Mouse (Mus musculus): ENCODE data around the gene Rhbdl3. TPM values are rescaled to one million over a fixed set of nuclear protein-coding genes. Genes with fewer than 3 reads are reported as not detected.

Gene Rhbdl3
- total and polyA plus RNA-seq, 3 experiments = 0.02 to 0.44 TPM; not detected in 1

DNA sequence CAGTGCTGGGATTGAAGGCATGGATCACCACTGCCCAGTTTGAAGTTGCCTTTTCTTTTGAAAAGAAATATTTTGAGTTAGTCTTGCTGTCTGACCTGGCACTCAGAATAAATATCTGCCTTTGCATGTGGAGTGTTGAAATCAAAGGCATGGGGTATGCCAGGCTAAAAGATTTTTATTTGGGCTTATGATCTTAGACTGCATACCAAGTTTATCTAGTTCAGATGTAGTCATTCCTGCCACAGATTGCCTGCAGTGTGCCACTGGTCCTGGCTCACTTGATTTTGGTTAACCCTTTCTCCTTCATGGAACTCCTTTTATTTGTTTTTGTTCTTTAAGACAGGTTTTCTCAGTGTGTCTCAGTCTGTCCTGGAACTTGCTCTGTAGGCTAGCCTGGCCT lies 83.7 kb downstream of the Rhbdl3 start:
- TF ChIP-seq GATA1 (IDR thresholded peaks at IDR 0.05; ENCODE audit: borderline replicate concordance, low read length) (no peak), POLR2AphosphoS5 (IDR thresholded peaks at IDR 0.05; ENCODE audit: insufficient replicate concordance, low read depth, low read length) (no peak), CTCF (IDR thresholded peaks at IDR 0.05; ENCODE audit: low read depth, low read length) (no peak), TAL1 (conservative IDR thresholded peaks at IDR 0.05; ENCODE audit: low read depth, low read length) (no peak), GATA2 (IDR thresholded peaks at IDR 0.05; ENCODE audit: borderline replicate concordance, low read depth, low read length) (no peak)
- ATAC-seq (ENCODE audit: extremely low read depth, insufficient number of reproducible peaks, low FRiP score, poor library complexity, severe bottlenecking) (no peak), DNase-seq (ENCODE audit: low spot score) (no peak)
- peak overlapping the region; percentile 78 for H3K4me3 ChIP-seq (ENCODE audit: low read depth, low read length)
- H3K36me3 ChIP-seq (replicated peaks) = peaks cover 49% of the 10 kb centered on the region
- no peaks in the 10 kb centered on the region for H3K27me3 ChIP-seq (ENCODE audit: insufficient read depth, low read length)
- no peaks in the 10 kb centered on the region for H3K9me3 ChIP-seq (replicated peaks)
- peaks cover 24% of the 10 kb centered on the region for H3K4me1 ChIP-seq (ENCODE audit: insufficient read depth, low read depth, low read length)

DNA sequence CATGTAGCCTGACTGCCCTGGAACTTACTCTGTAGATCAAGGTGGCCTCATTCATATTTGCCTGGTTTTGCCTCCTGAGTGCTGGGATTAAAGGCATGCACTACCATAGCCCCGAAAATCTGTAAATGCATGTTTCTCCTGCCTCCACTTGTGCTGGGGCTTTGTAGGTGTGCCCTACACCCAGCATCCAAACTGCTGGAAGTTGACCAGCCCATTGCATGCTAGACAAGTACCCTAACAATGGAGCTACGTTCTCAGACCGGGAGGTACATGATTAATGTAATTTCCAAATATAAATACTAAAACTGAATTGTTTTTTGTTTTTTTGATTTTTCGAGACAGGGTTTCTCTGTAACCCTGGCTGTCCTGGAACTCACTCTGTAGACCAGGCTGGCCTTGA lies 84.3 kb downstream of the Rhbdl3 start:
- TF ChIP-seq GATA1 (IDR thresholded peaks at IDR 0.05; ENCODE audit: borderline replicate concordance, low read length) (no peak), TAL1 (conservative IDR thresholded peaks at IDR 0.05; ENCODE audit: low read depth, low read length) (no peak), POLR2AphosphoS5 (IDR thresholded peaks at IDR 0.05; ENCODE audit: insufficient replicate concordance, low read depth, low read length) (no peak), CTCF (IDR thresholded peaks at IDR 0.05; ENCODE audit: low read depth, low read length) (no peak), GATA2 (IDR thresholded peaks at IDR 0.05; ENCODE audit: borderline replicate concordance, low read depth, low read length) (no peak)
- Histone ChIP-seq H3K9me3 (replicated peaks) (no peaks in the 10 kb centered on the region), H3K27me3 (ENCODE audit: insufficient read depth, low read length) (no peaks in the 10 kb centered on the region), H3K4me3 (ENCODE audit: low read depth, low read length) (peak overlapping the region; percentile 78), H3K36me3 (replicated peaks) (peaks cover 55% of the 10 kb centered on the region), H3K4me1 (ENCODE audit: insufficient read depth, low read depth, low read length) (peaks cover 24% of the 10 kb centered on the region)
- DNase-seq (ENCODE audit: low spot score) (no peak), ATAC-seq (ENCODE audit: extremely low read depth, insufficient number of reproducible peaks, low FRiP score, poor library complexity, severe bottlenecking) (no peak)

DNA sequence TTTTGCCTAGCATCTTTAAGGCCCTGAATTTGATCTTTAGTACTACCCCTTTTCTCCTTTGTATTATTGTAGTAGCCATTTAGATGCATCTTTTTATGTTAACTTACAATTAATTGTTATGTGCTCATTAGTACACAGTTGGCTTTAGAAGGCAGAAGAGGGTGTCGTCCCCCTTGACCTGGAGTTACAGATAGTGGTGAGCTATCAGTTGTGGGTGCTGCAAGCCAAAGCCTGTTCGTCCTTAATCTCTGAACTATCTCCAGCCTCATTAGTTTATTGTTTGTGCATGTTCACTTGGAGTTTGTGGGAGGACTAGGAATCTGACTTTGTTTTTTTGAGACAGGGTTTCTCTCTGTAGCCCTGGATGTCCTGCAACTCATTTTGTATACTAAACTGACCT lies 86.1 kb downstream of the Rhbdl3 start:
- ATAC-seq (ENCODE audit: extremely low read depth, insufficient number of reproducible peaks, low FRiP score, poor library complexity, severe bottlenecking) = no peak
- H3K36me3 ChIP-seq (replicated peaks) = peaks cover 65% of the 10 kb centered on the region
- peak overlapping the region; percentile 46; the same call in 1 of the 2 replicates for H3K4me3 ChIP-seq (ENCODE audit: low read depth, low read length)
- no peaks in the 10 kb centered on the region for H3K27me3 ChIP-seq (ENCODE audit: insufficient read depth, low read length)
- TF ChIP-seq TAL1 (conservative IDR thresholded peaks at IDR 0.05; ENCODE audit: low read depth, low read length) = no peak; the same call in 1 of the 2 replicates
- TF ChIP-seq CTCF (IDR thresholded peaks at IDR 0.05; ENCODE audit: low read depth, low read length) = no peak
- TF ChIP-seq GATA2 (IDR thresholded peaks at IDR 0.05; ENCODE audit: borderline replicate concordance, low read depth, low read length) = no peak
- TF ChIP-seq GATA1 (IDR thresholded peaks at IDR 0.05; ENCODE audit: borderline replicate concordance, low read length) = no peak
- H3K9me3 ChIP-seq (replicated peaks) = no peaks in the 10 kb centered on the region
- H3K4me1 ChIP-seq (ENCODE audit: insufficient read depth, low read depth, low read length) = peaks cover 25% of the 10 kb centered on the region
- DNase-seq (ENCODE audit: low spot score) = no peak

DNA sequence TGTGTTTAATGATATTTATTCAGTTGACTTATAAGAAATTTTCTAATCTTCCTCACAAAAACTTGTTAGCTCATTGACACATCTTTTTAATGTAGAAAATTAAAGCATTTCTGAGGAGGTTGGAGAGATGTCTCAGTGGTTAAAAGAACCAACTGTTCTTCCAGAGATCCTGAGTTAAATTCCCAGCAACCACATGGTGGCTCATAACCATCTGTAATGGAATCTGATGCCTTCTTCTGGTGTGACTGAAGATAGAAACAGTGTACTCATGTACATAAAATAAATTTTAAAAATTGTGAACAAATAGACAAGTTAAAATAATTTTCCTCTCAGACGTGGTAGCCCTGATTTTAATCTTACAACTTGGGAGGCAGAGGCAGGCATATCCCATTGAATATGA lies 89.2 kb downstream of the Rhbdl3 start:
- DNase-seq (ENCODE audit: low spot score) (no peak), ATAC-seq (ENCODE audit: extremely low read depth, insufficient number of reproducible peaks, low FRiP score, poor library complexity, severe bottlenecking) (no peak)
- Histone ChIP-seq H3K27me3 (ENCODE audit: insufficient read depth, low read length) (no peaks in the 10 kb centered on the region), H3K4me1 (ENCODE audit: insufficient read depth, low read depth, low read length) (peaks cover 32% of the 10 kb centered on the region), H3K36me3 (replicated peaks) (peaks cover 85% of the 10 kb centered on the region), H3K4me3 (ENCODE audit: low read depth, low read length) (no peak overlapping the region), H3K9me3 (replicated peaks) (no peaks in the 10 kb centered on the region)
- TF ChIP-seq POLR2AphosphoS5 (IDR thresholded peaks at IDR 0.05; ENCODE audit: insufficient replicate concordance, low read depth, low read length) = no peak
- no peak for TF ChIP-seq GATA1 (IDR thresholded peaks at IDR 0.05; ENCODE audit: borderline replicate concordance, low read length)
- TF ChIP-seq CTCF (IDR thresholded peaks at IDR 0.05; ENCODE audit: low read depth, low read length) = no peak
- TF ChIP-seq GATA2 (IDR thresholded peaks at IDR 0.05; ENCODE audit: borderline replicate concordance, low read depth, low read length) = no peak
- TF ChIP-seq TAL1 (conservative IDR thresholded peaks at IDR 0.05; ENCODE audit: low read depth, low read length) = no peak

DNA sequence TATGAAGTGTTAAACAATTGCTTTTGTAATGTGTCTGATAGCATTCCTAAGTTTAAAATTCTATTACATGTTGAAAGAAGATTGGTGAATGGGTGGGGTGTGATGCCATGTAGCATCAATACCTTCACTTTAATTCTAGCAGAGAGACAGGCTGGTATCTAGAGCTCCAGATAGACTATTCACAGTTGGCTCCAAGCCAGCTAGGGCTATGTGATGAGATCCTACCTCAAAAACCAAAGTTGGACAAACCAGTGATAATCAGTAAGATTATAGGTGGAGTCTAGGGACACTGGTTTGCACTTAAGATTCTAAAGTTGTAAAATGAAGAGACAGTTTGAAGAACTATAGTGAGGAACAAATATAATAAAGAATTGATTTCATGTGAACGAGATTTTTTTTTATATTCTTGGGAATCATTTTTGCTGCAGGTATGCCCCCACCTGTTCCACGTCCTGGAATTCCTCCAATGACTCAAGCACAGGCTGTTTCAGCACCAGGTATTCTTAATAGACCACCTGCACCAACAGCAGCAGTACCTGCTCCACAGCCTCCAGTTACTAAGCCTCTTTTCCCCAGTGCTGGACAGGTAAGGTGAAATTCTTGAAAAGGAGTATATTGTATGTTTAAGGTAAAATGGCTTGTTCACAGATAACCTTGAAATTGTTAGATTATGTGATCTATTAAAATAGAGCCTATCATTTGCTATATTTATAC lies 90.9 kb downstream of the Rhbdl3 start:
- DNase-seq (ENCODE audit: low spot score) = no peak
- TF ChIP-seq GATA1 (IDR thresholded peaks at IDR 0.05; ENCODE audit: borderline replicate concordance, low read length) (no peak), TAL1 (conservative IDR thresholded peaks at IDR 0.05; ENCODE audit: low read depth, low read length) (no peak), CTCF (IDR thresholded peaks at IDR 0.05; ENCODE audit: low read depth, low read length) (no peak), POLR2AphosphoS5 (IDR thresholded peaks at IDR 0.05; ENCODE audit: insufficient replicate concordance, low read depth, low read length) (no peak), GATA2 (IDR thresholded peaks at IDR 0.05; ENCODE audit: borderline replicate concordance, low read depth, low read length) (no peak)
- no peaks in the 10 kb centered on the region for H3K27me3 ChIP-seq (ENCODE audit: insufficient read depth, low read length)
- ATAC-seq (ENCODE audit: extremely low read depth, insufficient number of reproducible peaks, low FRiP score, poor library complexity, severe bottlenecking) = no peak
- H3K9me3 ChIP-seq (replicated peaks) = no peaks in the 10 kb centered on the region
- peaks cover 85% of the 10 kb centered on the region for H3K36me3 ChIP-seq (replicated peaks)
- no peak overlapping the region for H3K4me3 ChIP-seq (ENCODE audit: low read depth, low read length)
- H3K4me1 ChIP-seq (ENCODE audit: insufficient read depth, low read depth, low read length) = peaks cover 37% of the 10 kb centered on the region

DNA sequence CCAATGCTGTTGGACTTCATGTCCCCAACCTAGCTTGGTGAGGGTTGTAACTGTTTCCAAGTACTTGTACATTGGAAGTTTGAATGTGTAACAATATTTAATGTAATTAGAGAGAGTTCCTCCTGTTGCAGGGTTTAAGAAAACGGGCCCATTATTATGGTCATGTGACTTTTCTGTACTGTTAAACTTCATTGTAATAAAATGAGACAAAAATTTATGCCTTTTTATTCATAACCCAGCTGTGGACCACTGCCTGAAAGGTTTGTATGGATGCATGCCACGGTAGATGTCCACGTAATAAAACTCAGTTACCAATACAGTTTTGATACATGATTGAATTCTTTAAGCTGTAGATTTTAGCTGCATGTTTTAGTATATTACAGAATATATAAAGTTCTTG lies 95.2 kb downstream of the Rhbdl3 start:
- Histone ChIP-seq H3K36me3 (replicated peaks) (peaks cover 86% of the 10 kb centered on the region), H3K9me3 (replicated peaks) (no peaks in the 10 kb centered on the region), H3K4me1 (ENCODE audit: insufficient read depth, low read depth, low read length) (peaks cover 34% of the 10 kb centered on the region), H3K4me3 (ENCODE audit: low read depth, low read length) (no peak overlapping the region), H3K27me3 (ENCODE audit: insufficient read depth, low read length) (no peaks in the 10 kb centered on the region)
- DNase-seq (ENCODE audit: low spot score) (no peak), ATAC-seq (ENCODE audit: extremely low read depth, insufficient number of reproducible peaks, low FRiP score, poor library complexity, severe bottlenecking) (no peak)
- no peak for TF ChIP-seq TAL1 (conservative IDR thresholded peaks at IDR 0.05; ENCODE audit: low read depth, low read length)
- TF ChIP-seq GATA1 (IDR thresholded peaks at IDR 0.05; ENCODE audit: borderline replicate concordance, low read length) = no peak

Data from G1E (cell line).